7 mouse cellular contexts compared by ENCODE assay signal in genomic region chr14:20695761-20696520, GRCm38 (mm10). TPM values are rescaled to one million over a fixed set of nuclear protein-coding genes. Genes with fewer than 3 reads are reported as not detected.
DNase-seq lines count a peak whose midpoint lies in the region; ATAC-seq lines count a peak whose summit lies in the region.

No protein-coding gene starts in this region.

- peak overlapping the region; percentile 85 for H3K4me2 ChIP-seq in heart, embryonic 15.5 days
- H3K4me2 ChIP-seq in liver, embryonic 13.5 days = peak overlapping the region; percentile 87
- peak overlapping the region; percentile 72 for H3K4me2 ChIP-seq in stomach, embryonic 15.5 days

- H3K36me3 ChIP-seq in megakaryocyte, embryonic 14.5 days (replicated peaks; ENCODE audit: low read length) = peaks cover 62% of the 10 kb centered on the region
- H3K36me3 ChIP-seq in heart, embryonic 15.5 days = peaks cover 40% of the 10 kb centered on the region
- H3K36me3 ChIP-seq in liver, embryonic 13.5 days = peaks cover 59% of the 10 kb centered on the region
- H3K36me3 ChIP-seq in stomach, embryonic 15.5 days = peaks cover 26% of the 10 kb centered on the region

- DNase-seq in cerebellum, postnatal 36 days = peak; percentile 14 to 20
- DNase-seq in liver, embryonic 13.5 days = no peak
- DNase-seq in gastrocnemius, adult 8-10 months (ENCODE audit: low spot score in 2 of 2) = no peak

- no peaks in the 10 kb centered on the region for H3K9me3 ChIP-seq in megakaryocyte, embryonic 14.5 days
- no peaks in the 10 kb centered on the region for H3K9me3 ChIP-seq in heart, embryonic 15.5 days (replicated peaks)
- no peaks in the 10 kb centered on the region for H3K9me3 ChIP-seq in liver, embryonic 13.5 days (replicated peaks)
- H3K9me3 ChIP-seq in stomach, embryonic 15.5 days = no peaks in the 10 kb centered on the region

- WGBS in heart, embryonic 15.5 days = 9% methylated on average over 27 of the region's 27 CpGs
- 21% methylated on average over 27 of the region's 27 CpGs for WGBS in liver, embryonic 13.5 days (ENCODE audit: insufficient replicate concordance)
- WGBS in stomach, embryonic 15.5 days = 11% methylated on average over 27 of the region's 27 CpGs

- peak overlapping the region; percentile 96 for H3K4me3 ChIP-seq in megakaryocyte, embryonic 14.5 days (replicated peaks)
- H3K4me3 ChIP-seq in heart, embryonic 15.5 days = peak overlapping the region; percentile 68
- H3K4me3 ChIP-seq in liver, embryonic 13.5 days (replicated peaks) = peak overlapping the region; percentile 95
- H3K4me3 ChIP-seq in stomach, embryonic 15.5 days (replicated peaks) = peak overlapping the region; percentile 76

- ATAC-seq in megakaryocyte, adult 5-6 weeks (ENCODE audit: poor library complexity, severe bottlenecking) = no peak
- no peak for ATAC-seq in heart, embryonic 15.5 days (replicated peaks; ENCODE audit: insufficient number of reproducible peaks, insufficient read depth, low FRiP score, low read depth)
- ATAC-seq in liver, embryonic 13.5 days (ENCODE audit: low read depth) = no peak; the same call in 1 of the 2 replicates
- no peak for ATAC-seq in stomach, embryonic 15.5 days (ENCODE audit: insufficient read depth, low FRiP score, low read depth)

- H3K27ac ChIP-seq in heart, embryonic 15.5 days = peak overlapping the region; percentile 94
- peak overlapping the region; percentile 93 for H3K27ac ChIP-seq in liver, embryonic 13.5 days
- peak overlapping the region; percentile 97 for H3K27ac ChIP-seq in stomach, embryonic 15.5 days

- no peaks in the 10 kb centered on the region for H3K27me3 ChIP-seq in megakaryocyte, embryonic 14.5 days (replicated peaks)
- H3K27me3 ChIP-seq in heart, embryonic 15.5 days = no peaks in the 10 kb centered on the region
- H3K27me3 ChIP-seq in liver, embryonic 13.5 days = no peaks in the 10 kb centered on the region
- H3K27me3 ChIP-seq in stomach, embryonic 15.5 days (replicated peaks) = no peaks in the 10 kb centered on the region

- H3K4me1 ChIP-seq in megakaryocyte, embryonic 14.5 days = peaks cover 93% of the 10 kb centered on the region
- H3K4me1 ChIP-seq in heart, embryonic 15.5 days (replicated peaks) = peaks cover 53% of the 10 kb centered on the region
- H3K4me1 ChIP-seq in liver, embryonic 13.5 days (replicated peaks) = peaks cover 68% of the 10 kb centered on the region
- peaks cover 21% of the 10 kb centered on the region for H3K4me1 ChIP-seq in stomach, embryonic 15.5 days

- H3K9ac ChIP-seq in heart, embryonic 15.5 days = peak overlapping the region; percentile 77
- H3K9ac ChIP-seq in liver, embryonic 13.5 days = peak overlapping the region; percentile 94
- H3K9ac ChIP-seq in stomach, embryonic 15.5 days = peak overlapping the region; percentile 75

RNA-seq across cellular contexts. Expression of gene Fut11, which starts 1.2 kb away (rescaled TPM):
- polyA plus RNA-seq in megakaryocyte, embryonic 14.5 days (2012; ENCODE audit: insufficient read depth, low replicate concordance) = 8.5 and 13.9 TPM in 2 replicates
- total RNA-seq in megakaryocyte, adult 5-6 weeks (2015) = 9.1 and 12.5 TPM in 2 replicates
- total RNA-seq in megakaryocyte, adult 5-6 weeks (2017) = 4.9 and 6.5 TPM in 2 replicates
- polyA plus RNA-seq in heart, embryonic 15.5 days (2015; fragmentation: Nextera tagmentation; extraction: Ambion mirVana) = 19.0 and 23.9 TPM in 2 replicates
- polyA plus RNA-seq in liver, embryonic 13.5 days (2015; fragmentation: Nextera tagmentation; extraction: Ambion mirVana) = 6.5 and 7.3 TPM in 2 replicates
- 27.1 and 28.5 TPM in 2 replicates for polyA plus RNA-seq in stomach, embryonic 15.5 days (2015; fragmentation: Nextera tagmentation; extraction: Ambion mirVana)
- total RNA-seq in gastrocnemius, adult 8-10 months (2022) = 1 to 10 TPM; 1.3 to 2.0 (median 1.5) TPM

RNA-seq across cellular contexts. Expression of gene Chchd1, which starts 6.9 kb away (rescaled TPM):
- 4.5 and 7.2 TPM in 2 replicates for polyA plus RNA-seq in megakaryocyte, embryonic 14.5 days (2012; ENCODE audit: insufficient read depth, low replicate concordance)
- 94.2 and 107 TPM in 2 replicates for total RNA-seq in megakaryocyte, adult 5-6 weeks (2015)
- 86.5 and 86.8 TPM in 2 replicates for total RNA-seq in megakaryocyte, adult 5-6 weeks (2017)
- 159 and 218 TPM in 2 replicates for polyA plus RNA-seq in heart, embryonic 15.5 days (2015; fragmentation: Nextera tagmentation; extraction: Ambion mirVana)
- polyA plus RNA-seq in liver, embryonic 13.5 days (2015; fragmentation: Nextera tagmentation; extraction: Ambion mirVana) = 133 and 150 TPM in 2 replicates
- polyA plus RNA-seq in stomach, embryonic 15.5 days (2015; fragmentation: Nextera tagmentation; extraction: Ambion mirVana) = 192 and 202 TPM in 2 replicates
- total RNA-seq in gastrocnemius, adult 8-10 months (2022) = 100 to 1,000 TPM; 122 to 140 (median 126) TPM

RNA-seq across cellular contexts. Expression of gene Zswim8, which starts 11.4 kb away (rescaled TPM):
- polyA plus RNA-seq in megakaryocyte, embryonic 14.5 days (2012; ENCODE audit: insufficient read depth, low replicate concordance) = 73.4 and 150 TPM in 2 replicates
- total RNA-seq in megakaryocyte, adult 5-6 weeks (2015) = 33.2 and 39.3 TPM in 2 replicates
- total RNA-seq in megakaryocyte, adult 5-6 weeks (2017) = 26.5 and 33.3 TPM in 2 replicates
- polyA plus RNA-seq in heart, embryonic 15.5 days (2015; fragmentation: Nextera tagmentation; extraction: Ambion mirVana) = 18.2 and 24.7 TPM in 2 replicates
- 4.0 and 4.6 TPM in 2 replicates for polyA plus RNA-seq in liver, embryonic 13.5 days (2015; fragmentation: Nextera tagmentation; extraction: Ambion mirVana)
- 27.3 and 28.0 TPM in 2 replicates for polyA plus RNA-seq in stomach, embryonic 15.5 days (2015; fragmentation: Nextera tagmentation; extraction: Ambion mirVana)
- total RNA-seq in gastrocnemius, adult 8-10 months (2022) = 10 to 100 TPM; 24.2 to 32.0 (median 26.4) TPM

RNA-seq across cellular contexts. Expression of gene Sec24c, which starts 21.8 kb away (rescaled TPM):
- 49.1 and 52.5 TPM in 2 replicates for polyA plus RNA-seq in megakaryocyte, embryonic 14.5 days (2012; ENCODE audit: insufficient read depth, low replicate concordance)
- 34.2 and 48.4 TPM in 2 replicates for total RNA-seq in megakaryocyte, adult 5-6 weeks (2015)
- total RNA-seq in megakaryocyte, adult 5-6 weeks (2017) = 69.7 and 90.0 TPM in 2 replicates
- polyA plus RNA-seq in heart, embryonic 15.5 days (2015; fragmentation: Nextera tagmentation; extraction: Ambion mirVana) = 57.3 and 82.4 TPM in 2 replicates
- 30.2 and 38.4 TPM in 2 replicates for polyA plus RNA-seq in liver, embryonic 13.5 days (2015; fragmentation: Nextera tagmentation; extraction: Ambion mirVana)
- polyA plus RNA-seq in stomach, embryonic 15.5 days (2015; fragmentation: Nextera tagmentation; extraction: Ambion mirVana) = 81.1 and 90.2 TPM in 2 replicates
- 10 to 100 TPM; 64.6 to 79.3 (median 71.4) TPM for total RNA-seq in gastrocnemius, adult 8-10 months (2022)

RNA-seq across cellular contexts. Expression of gene Synpo2l, which starts 27.8 kb away (rescaled TPM):
- 0.23 and 0.74 TPM in 2 replicates for polyA plus RNA-seq in megakaryocyte, embryonic 14.5 days (2012; ENCODE audit: insufficient read depth, low replicate concordance)
- total RNA-seq in megakaryocyte, adult 5-6 weeks (2015) = 0.07 TPM in 1 of 2 replicates, not detected in the other
- not detected in 2 replicates for total RNA-seq in megakaryocyte, adult 5-6 weeks (2017)
- polyA plus RNA-seq in heart, embryonic 15.5 days (2015; fragmentation: Nextera tagmentation; extraction: Ambion mirVana) = 167 and 174 TPM in 2 replicates
- polyA plus RNA-seq in liver, embryonic 13.5 days (2015; fragmentation: Nextera tagmentation; extraction: Ambion mirVana) = 0.41 and 0.51 TPM in 2 replicates
- 0.45 and 0.88 TPM in 2 replicates for polyA plus RNA-seq in stomach, embryonic 15.5 days (2015; fragmentation: Nextera tagmentation; extraction: Ambion mirVana)
- total RNA-seq in gastrocnemius, adult 8-10 months (2022) = 100 to 1,000 TPM; 153 to 168 (median 158) TPM

Comparison
In these comparisons a context has a peak if more than half of its experiments do, and no peak if none do; other contexts are left out.
1. DNase-seq: peak in cerebellum, postnatal 36 days (2 of 2); none in liver, embryonic 13.5 days (single experiment) and gastrocnemius, adult 8-10 months (0 of 2).
2. RNA of gene Chchd1, which starts 6.9 kb away (polyA plus RNA-seq): 159 to 218 TPM in heart, embryonic 15.5 days, 192 to 202 TPM in stomach, embryonic 15.5 days and 133 to 150 TPM in liver, embryonic 13.5 days; 4.5 to 7.2 TPM in megakaryocyte, embryonic 14.5 days; every median in the first group is over 10 times any median in the second.
3. Peak in every context shown above with its lines, with median percentiles within 50 percentile points of each other: H3K4me3 ChIP-seq, H3K27ac ChIP-seq, H3K4me2 ChIP-seq and H3K9ac ChIP-seq.